Mouse (Mus musculus) olfactory bulb, adult 2 months (tissue): ENCODE results near the gene Pak1. TPM values are rescaled to one million over a fixed set of nuclear protein-coding genes. Genes with fewer than 3 reads are reported as not detected.
A peak's percentile ranks its signal among the peaks of the same experiment; 100 is the strongest.

Experiments used
- H3K27ac ChIP-seq: fragments of 200-500 bp; 2 replicates; pipeline ENCODE4 v1.5.1; 2012; ENCODE audit warnings: low read depth, low read length; ENCODE audit not compliant: insufficient read depth
- H3K4me1 ChIP-seq: fragments of 200-500 bp; 2 replicates; pipeline ENCODE4 v1.6.1; 2012; ENCODE audit warnings: low read length; ENCODE audit not compliant: control insufficient read depth, insufficient read depth
- H3K4me3 ChIP-seq: fragments of 200-500 bp; 2 replicates; pipeline ENCODE4 v1.5.1; 2012; ENCODE audit warnings: mild to moderate bottlenecking, low read depth, low read length, moderate library complexity; ENCODE audit not compliant: insufficient read depth
- CTCF ChIP-seq: fragments of 200-500 bp; IDR thresholded peaks from 2 replicates; pipeline ENCODE4 v1.5.1; 2012; ENCODE audit warnings: low read depth, mild to moderate bottlenecking, low read length, moderate library complexity; ENCODE audit not compliant: insufficient read depth
- POLR2A ChIP-seq: fragments of 200-500 bp; IDR thresholded peaks from 2 replicates; pipeline ENCODE4 v1.6.1; 2012; ENCODE audit warnings: mild to moderate bottlenecking, low read depth, low read length, moderate library complexity; ENCODE audit not compliant: insufficient read depth
- WGBS: fragments of 180-500 bp; shearing (Covaris S2); methylation state at CpG from one replicate; pipeline ENCODE4 v1.1.7; 2018; 5-methylcytosine and 5-hydroxymethylcytosine counted together
- polyA plus RNA-seq: library from polyadenylated mRNA; stranded (reverse); fragments of >200 nt; gene quantifications from 2 replicates; pipeline ENCODE4 v1.2.4, GENCODE M21; 2012; ENCODE audit warnings: low replicate concordance; ENCODE audit not compliant: missing spikeins, insufficient read depth, insufficient read length

Pak1 gene
- polyA plus RNA-seq, 1 experiment: 99.5 TPM

DNA sequence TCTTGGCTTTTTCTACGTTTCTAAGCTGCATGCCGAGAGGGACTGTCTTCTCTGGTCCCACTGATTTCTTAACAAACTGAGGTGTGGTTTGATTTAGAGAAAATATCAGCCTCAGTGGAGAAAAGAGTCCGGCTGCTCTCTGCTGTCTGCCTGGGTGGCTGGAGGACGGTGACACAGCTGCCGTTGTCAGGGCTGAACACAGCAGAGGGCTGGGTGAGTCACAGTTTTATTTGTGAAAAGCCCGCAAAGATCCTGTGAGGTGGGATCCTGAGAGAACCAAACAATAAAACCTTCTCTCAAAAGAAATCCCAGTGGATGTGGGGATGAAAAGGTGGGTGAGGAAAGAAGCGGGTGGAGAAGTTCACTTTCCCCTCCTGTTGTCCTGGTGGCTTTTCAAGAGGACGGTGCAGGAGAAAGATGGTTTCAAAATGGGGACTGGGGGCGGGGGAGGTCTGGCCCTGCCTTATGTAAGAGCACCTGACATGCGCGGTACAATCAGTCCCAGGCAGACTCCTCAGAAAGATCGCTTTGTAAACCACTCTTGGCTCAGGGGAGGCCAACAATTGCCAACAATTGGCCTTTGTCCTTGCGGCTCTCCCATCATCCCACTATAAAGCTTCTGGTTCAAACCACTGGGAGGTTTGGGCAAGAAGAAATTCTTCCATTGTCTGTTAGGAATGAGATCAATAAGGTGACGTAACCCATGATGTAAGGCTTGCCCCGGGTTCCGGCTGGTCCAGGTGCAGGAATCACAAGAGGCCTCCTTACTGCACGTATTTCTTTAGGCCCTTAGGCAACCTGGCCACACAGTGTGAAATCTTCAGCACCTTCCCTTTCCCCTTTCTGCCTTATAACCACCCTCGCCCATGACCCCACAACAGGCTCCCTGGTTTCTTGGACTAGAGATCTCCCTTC lies 31.1 kb upstream of the Pak1 start:
- Histone ChIP-seq H3K27ac (peak overlapping the region; percentile 94), H3K4me1 (peaks cover 15% of the 10 kb centered on the region), H3K4me3 (peak overlapping the region; percentile 18; the same call in 1 of the 2 replicates)
- TF ChIP-seq POLR2A (no peak), CTCF (no peak)
- WGBS: 23% methylated on average over 18 of the region's 18 CpGs

DNA sequence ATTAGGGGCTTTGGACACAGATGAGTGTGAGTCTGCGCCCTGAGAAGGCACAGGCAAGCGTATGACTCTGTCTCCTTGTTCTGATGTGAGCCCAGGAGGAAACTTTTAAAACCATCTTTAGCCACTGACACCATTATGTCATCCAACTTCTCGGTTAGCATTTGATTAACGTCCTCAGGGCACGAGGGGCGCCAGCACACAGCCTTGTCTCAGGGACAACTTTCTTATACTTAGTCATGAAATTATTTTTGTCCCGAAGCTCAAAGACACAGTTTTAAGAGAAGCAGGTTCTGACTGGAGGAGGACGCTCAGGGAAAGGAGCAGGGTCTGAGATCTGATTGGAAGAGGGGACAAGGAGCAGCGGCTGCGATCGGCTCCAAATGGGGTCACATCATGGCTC lies 23.8 kb upstream of the Pak1 start:
- no peak overlapping the region for H3K27ac ChIP-seq
- H3K4me3 ChIP-seq: no peak overlapping the region
- TF ChIP-seq CTCF: no peak
- no peak for TF ChIP-seq POLR2A
- WGBS: 54% methylated on average over 11 of the region's 11 CpGs
- peaks cover 12% of the 10 kb centered on the region for H3K4me1 ChIP-seq

GRCm38 (mm10) chr7:97765181-97765962 lies 23.0 kb upstream of the Pak1 start:
- peak overlapping the region; percentile 54 for H3K27ac ChIP-seq
- H3K4me1 ChIP-seq: peaks cover 12% of the 10 kb centered on the region
- 70% methylated on average over 21 of the region's 21 CpGs for WGBS
- H3K4me3 ChIP-seq: no peak overlapping the region
- TF ChIP-seq POLR2A (no peak), CTCF (no peak)

DNA sequence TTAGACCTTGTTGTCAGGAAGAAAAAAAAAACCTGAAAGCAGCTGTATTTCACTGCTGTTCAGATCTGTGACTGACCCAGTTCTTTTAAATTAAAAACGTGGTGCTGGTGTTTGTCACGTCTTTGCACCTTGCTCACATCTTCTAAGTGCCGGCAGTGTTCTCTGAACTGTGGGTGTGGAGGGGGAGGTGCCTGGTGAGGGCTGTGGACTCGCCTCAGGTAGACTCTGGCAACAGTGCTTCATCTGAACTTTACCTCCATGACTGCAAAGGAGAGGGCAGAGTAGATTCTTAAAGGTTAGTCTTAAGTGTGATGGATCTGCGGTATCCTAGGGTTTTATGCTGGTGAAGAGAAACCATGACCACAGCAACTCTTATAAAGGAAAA lies 22.4 kb upstream of the Pak1 start:
- Histone ChIP-seq H3K27ac (no peak overlapping the region), H3K4me1 (peaks cover 12% of the 10 kb centered on the region), H3K4me3 (no peak overlapping the region)
- 76% methylated on average over 5 of the region's 5 CpGs for WGBS
- no peak for TF ChIP-seq POLR2A
- no peak for TF ChIP-seq CTCF

- 81% methylated on average over 9 of the region's 9 CpGs for WGBS
- Histone ChIP-seq H3K4me1 (peaks cover 12% of the 10 kb centered on the region), H3K27ac (no peak overlapping the region), H3K4me3 (no peak overlapping the region)
- TF ChIP-seq CTCF (no peak), POLR2A (no peak)
Measured at GRCm38 (mm10) chr7:97766406-97767166, 21.8 kb upstream of the Pak1 start.

DNA sequence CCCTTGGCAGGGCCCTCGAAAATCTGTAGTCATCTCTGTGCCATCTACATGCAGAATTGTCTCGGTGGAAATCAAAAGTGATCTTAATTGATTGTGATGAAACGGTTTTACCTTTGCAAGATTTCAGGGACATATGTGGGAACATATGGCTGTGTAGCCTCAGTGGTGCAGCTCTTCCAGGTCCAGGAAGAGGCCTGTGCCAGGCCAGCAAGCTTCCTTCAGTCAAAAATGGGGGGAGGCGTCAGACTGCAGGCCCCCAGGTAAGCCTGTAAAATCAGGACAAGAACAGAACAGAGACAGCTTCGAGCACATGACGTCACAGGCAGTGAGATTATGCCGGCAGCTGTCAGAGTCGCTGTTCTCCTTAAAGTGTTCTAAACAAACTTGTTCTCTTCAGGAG lies 20.5 kb upstream of the Pak1 start:
- TF ChIP-seq CTCF (no peak), POLR2A (no peak)
- H3K4me1 ChIP-seq: peaks cover 12% of the 10 kb centered on the region
- no peak overlapping the region for H3K27ac ChIP-seq
- H3K4me3 ChIP-seq: no peak overlapping the region
- 80% methylated on average over 8 of the region's 8 CpGs for WGBS

- Histone ChIP-seq H3K4me3 (no peak overlapping the region), H3K4me1 (peaks cover 12% of the 10 kb centered on the region), H3K27ac (no peak overlapping the region)
- TF ChIP-seq POLR2A (no peak), CTCF (no peak)
- 84% methylated on average over 4 of the region's 4 CpGs for WGBS
Measured at GRCm38 (mm10) chr7:97769020-97769419, 19.3 kb upstream of the Pak1 start.

GRCm38 (mm10) chr7:97770841-97771620 lies 17.3 kb upstream of the Pak1 start:
- 59% methylated on average over 6 of the region's 6 CpGs for WGBS
- Histone ChIP-seq H3K27ac (no peak overlapping the region), H3K4me1 (0 out of 2 replicates have a peak, but pooled peaks cover under 1% of the 10 kb centered on the region), H3K4me3 (no peak overlapping the region)
- TF ChIP-seq CTCF (no peak), POLR2A (no peak)
